Comparison of ENCODE assay signal across 12 mouse cellular contexts in genomic region chr4:46520491-46520890, GRCm38 (mm10).
"Had no signal": no experiment of that assay in that cellular context is flagged by ENCODE, and none has a peak within 500 bp of the region (broad histone marks: within the 10 kb centered on the region; RNA-seq: fewer than 3 reads in every experiment).

No protein-coding gene starts in this region.

- H3K27me3 ChIP-seq: neural tube, embryonic 15.5 days had no signal

- H3K9ac ChIP-seq: lung, embryonic 14.5 days; neural tube, embryonic 15.5 days had no signal

- H3K36me3 ChIP-seq: neural tube, embryonic 15.5 days had no signal

- H3K4me1 ChIP-seq: neural tube, embryonic 15.5 days had no signal

- H3K4me3 ChIP-seq: layer of hippocampus, adult 2 months; myocyte; neural tube, embryonic 15.5 days had no signal

- H3K4me2 ChIP-seq: liver, embryonic 11.5 days; lung, embryonic 14.5 days; neural tube, embryonic 15.5 days had no signal

- H3K9me3 ChIP-seq: neural tube, embryonic 15.5 days had no signal

- DNase-seq: kidney, postnatal 10 days; kidney, postnatal 4 days; lung, embryonic 14.5 days; lung, postnatal 14 days; midbrain, embryonic 14.5 days; right cerebral cortex, adult 18-20 months; right cerebral cortex, postnatal 25 days; thymus, postnatal 36 days had no signal

- H3K27ac ChIP-seq: layer of hippocampus, adult 2 months; neural tube, embryonic 15.5 days had no signal
